Mouse (Mus musculus) right cerebral cortex, postnatal 36 days (tissue): ENCODE measurements around the gene Agtr1a.

Source experiments
- DNase-seq, 2 experiments: peaks; one replicate each; pipeline ENCODE4 v3.0.0; 2022; ENCODE audit warnings: low spot score in 2 of 2, mixed read lengths in 1 of 2

Agtr1a gene

DNA sequence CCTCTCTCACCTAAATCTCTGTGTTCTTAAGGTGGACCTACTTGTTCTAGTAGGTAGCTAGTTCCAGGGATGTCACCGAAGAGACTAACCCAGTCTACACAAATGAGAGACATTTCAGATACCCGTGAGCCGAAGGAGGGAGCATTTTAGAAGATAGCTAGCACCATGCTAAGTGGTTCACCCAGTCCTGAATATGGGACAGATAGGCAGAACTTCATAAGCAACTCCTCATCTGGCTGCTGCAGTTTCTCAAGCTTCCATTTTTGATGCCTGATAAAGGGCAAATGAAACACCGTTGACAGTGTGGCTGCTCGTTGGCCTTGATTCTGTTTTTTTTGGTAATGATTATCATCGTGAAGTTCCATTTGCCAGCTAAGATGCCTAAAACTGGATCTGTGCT lies 25.8 kb downstream of the Agtr1a start:
- DNase-seq: no peak

DNA sequence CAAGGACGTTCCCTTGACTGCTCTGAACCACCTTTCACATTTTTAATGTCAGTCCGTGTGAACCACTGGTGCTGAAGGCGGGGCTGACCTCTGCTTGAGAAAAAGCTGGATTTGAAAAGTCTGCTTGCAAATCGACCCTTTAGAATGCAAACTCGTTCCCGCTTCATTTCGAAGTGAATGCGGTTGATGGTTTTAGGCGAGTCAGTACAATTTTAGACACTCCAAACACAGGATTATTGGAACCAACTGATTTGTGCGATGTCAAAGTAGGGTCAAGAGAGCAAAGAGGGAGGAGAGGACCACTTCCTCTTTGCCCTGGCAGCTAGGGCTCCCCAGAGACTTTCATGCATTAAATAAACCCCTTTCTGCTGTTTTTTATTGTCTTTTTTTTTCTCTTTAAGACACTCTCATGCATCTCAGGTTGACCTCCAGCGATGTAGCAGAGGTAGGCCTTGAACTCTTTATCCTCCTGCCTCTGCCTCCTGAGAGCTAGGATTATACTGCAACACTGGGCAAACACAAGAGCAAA lies 27.9 kb downstream of the Agtr1a start:
- no peak for DNase-seq

GRCm38 (mm10) chr13:30364780-30365179 lies 28.5 kb downstream of the Agtr1a start:
- DNase-seq: no peak

GRCm38 (mm10) chr13:30365378-30365777 lies 29.1 kb downstream of the Agtr1a start:
- no peak for DNase-seq

GRCm38 (mm10) chr13:30368116-30368515 lies 31.9 kb downstream of the Agtr1a start:
- DNase-seq: no peak

GRCm38 (mm10) chr13:30368746-30369145 lies 32.5 kb downstream of the Agtr1a start:
- DNase-seq: no peak

DNA sequence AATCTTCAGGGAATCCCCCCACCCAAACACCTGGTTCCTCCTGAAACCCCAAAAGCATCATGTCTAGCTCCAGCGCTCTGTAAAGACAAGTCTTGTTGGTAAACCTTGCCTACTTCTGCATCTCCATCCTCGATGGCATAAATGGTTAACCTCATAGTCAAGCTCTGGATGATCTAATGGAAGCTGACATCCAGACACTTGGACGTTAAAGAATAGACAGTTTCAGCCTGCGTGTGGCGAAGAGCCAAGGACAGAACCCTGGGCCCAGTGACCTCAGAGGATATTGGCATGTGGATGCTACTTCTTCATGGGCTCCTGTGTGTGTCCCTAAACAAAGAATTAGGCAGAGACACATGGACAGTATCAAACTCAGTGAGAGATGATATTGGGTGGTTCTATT lies 42.6 kb downstream of the Agtr1a start:
- no peak for DNase-seq

DNA sequence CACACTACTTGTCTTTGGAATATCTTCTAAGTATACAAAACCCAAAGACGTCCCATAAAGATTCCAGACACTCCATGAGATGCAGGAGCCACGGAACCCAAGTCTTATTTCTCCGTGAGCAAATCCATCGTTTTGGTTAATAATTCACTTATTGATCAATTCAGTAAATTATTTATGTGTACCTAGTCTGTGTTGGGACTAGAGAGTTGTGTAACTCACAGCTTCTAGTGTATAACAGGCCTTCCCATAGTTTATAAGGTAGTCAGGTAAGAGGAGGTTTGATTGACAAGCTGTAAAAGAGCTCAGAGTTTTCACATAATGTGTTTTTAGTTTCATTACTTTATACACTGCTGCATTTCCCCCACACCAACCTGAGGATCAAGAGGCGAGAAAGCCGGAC lies 48.9 kb downstream of the Agtr1a start:
- no peak for DNase-seq

GRCm38 (mm10) chr13:30394123-30394522 lies 57.9 kb downstream of the Agtr1a start:
- no peak for DNase-seq

DNA sequence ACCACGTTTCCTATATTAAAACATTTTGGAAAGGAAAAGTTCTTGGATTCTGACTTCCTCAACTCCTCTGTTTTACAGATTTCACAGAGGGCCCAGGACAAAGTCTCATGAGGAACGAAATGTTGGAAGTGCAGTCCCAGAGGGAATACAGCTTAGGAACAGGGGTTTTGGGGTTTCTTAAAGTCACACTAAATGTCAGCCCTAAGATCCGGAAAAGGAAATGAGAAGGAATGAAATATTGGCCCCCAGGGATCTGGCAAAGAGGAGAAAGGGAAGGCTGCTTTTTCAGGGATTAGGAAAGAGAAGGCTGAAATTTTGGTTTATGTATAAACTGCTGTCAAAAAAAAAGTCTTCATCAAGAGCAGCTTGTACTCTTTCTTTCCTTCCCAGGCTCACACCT lies 60.2 kb downstream of the Agtr1a start:
- DNase-seq: no peak

GRCm38 (mm10) chr13:30398852-30399251 lies 62.6 kb downstream of the Agtr1a start:
- DNase-seq: no peak

GRCm38 (mm10) chr13:30400621-30401020 lies 64.4 kb downstream of the Agtr1a start:
- DNase-seq: no peak

GRCm38 (mm10) chr13:30403874-30404273 lies 67.6 kb downstream of the Agtr1a start:
- DNase-seq: no peak

DNA sequence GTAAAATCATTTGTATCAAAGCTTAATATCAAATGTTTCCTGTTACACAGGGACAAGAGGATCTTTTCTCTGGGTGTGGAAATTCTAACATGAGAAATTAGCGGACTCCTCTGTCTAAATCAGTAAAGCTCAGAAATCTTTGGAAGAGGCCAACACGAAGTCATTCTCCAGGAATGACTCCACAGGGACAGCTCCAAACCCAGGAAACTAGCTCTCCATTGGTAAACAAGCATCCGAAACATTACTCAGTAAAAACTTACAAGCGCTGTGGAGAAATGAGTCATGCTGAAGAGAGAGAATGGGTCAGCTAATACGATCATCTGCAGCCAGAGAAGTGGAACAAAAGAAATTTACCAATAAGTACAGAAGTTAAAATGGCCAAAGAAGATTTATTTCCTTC lies 82.4 kb downstream of the Agtr1a start:
- no peak for DNase-seq

GRCm38 (mm10) chr13:30427008-30427407 lies 90.8 kb downstream of the Agtr1a start:
- no peak for DNase-seq

DNA sequence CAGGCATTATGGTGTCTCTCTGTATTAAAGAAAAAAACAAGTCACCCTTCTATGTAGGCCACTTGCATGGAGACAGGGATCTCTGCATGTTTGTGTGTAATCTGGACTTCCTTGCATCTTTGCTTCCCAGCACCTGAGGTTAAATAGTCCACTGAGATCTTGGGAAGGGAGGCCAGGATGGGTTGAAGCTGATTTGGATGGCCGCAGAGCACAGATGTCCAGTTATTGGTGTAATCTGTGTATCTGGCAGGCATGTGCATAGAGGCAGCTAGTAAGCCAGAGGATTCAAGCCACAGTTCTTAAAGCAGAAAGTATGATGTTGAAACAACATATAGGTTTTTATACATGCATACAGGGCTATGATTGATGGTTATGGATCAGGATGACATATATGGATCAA lies 91.2 kb downstream of the Agtr1a start:
- DNase-seq: no peak
